Mouse (Mus musculus): Measurements from ENCODE around the gene Olfr1152.

Olfr1152 gene

DNA sequence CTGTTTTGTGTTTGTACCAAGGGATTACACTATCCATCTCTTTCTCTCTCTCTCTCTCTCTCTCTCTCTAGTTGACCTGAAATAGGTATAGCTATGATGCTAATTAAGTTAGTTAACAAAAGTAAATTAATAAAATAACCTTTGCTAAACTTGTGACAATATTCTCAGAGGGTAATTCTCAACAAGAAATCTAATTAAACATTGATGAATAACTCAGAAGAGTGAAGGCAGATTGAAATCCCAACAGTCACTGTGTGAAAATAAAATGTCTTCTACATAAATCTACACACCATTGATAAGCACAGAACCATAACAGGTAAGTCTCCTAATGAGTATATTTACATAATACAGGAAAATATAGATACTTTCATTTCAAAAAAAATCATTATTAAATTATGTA lies at the start of gene Olfr1152:
Gene Olfr1152, plus strand, starts transcription at position 301 of the 400 bp plus-strand sequence.
- DNase-seq (ENCODE audit: inconsistent ontology term) = no peak

DNA sequence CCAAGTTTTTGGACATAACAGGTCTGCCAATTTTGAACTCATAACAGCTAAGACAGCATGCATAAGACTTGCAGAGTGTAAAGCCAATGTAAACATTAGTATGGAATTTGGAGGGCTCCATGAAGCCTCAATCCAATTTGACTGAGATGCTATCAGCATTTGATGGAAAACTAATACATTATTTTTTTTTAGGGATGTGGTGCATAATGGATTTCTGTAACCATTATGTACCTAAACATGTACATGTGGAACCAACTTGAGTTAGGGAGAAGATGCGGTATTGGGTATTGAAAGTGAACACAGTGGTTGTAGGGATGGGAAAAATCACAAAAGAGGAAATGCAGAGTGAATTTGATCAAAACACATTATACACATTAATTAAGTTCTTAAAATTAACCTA lies 36.1 kb upstream of the Olfr1152 start, which contains the start of gene Olfr1148:
Gene Olfr1148, plus strand, starts transcription at position 301 of the 400 bp plus-strand sequence.
- DNase-seq (ENCODE audit: inconsistent ontology term) = no peak

DNA sequence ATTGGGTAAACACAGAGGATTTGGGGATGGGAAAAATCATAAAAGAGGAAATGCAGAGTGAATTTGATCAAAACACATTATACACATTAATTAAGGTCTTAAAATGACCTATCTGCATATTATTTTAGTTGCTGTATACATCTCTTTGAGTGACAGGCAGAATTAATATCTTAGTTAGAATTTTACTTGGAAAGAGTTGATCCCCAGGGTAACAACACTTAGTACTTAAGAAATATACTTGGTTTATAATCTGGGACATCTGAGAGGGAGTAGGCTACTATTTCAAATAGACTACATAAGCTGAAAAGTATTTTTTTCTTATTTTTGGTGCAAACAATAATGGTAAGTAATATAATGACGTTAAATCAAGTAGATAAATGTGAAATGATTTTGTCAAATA lies 22.6 kb upstream of the Olfr1152 start, which contains the start of gene Olfr1150-ps1:
Gene Olfr1150-ps1, plus strand, starts transcription at position 301 of the 400 bp plus-strand sequence.
- DNase-seq (ENCODE audit: inconsistent ontology term) = no peak

DNA sequence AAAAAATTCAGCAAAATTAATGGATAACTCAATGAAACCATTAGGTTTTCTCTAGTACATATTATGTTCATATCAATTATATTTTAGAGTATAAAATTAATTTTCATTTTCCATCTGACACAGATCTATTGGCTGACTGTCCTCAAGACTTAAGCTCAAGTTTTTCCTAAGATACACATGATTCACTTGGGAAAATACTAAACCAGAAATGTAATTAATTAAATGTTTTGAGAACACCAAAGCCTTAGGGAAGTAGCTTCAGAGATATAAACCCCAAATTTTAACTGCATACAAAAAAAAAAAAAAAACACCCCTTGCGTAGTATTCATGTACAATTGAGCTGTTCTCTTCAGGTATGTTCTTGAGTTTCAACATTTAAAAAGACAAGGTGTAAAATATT lies 10.7 kb upstream of the Olfr1152 start, which contains the start of gene Olfr1151:
Gene Olfr1151, plus strand, starts transcription at position 301 of the 400 bp plus-strand sequence.
- no peak for DNase-seq (ENCODE audit: inconsistent ontology term)

DNA sequence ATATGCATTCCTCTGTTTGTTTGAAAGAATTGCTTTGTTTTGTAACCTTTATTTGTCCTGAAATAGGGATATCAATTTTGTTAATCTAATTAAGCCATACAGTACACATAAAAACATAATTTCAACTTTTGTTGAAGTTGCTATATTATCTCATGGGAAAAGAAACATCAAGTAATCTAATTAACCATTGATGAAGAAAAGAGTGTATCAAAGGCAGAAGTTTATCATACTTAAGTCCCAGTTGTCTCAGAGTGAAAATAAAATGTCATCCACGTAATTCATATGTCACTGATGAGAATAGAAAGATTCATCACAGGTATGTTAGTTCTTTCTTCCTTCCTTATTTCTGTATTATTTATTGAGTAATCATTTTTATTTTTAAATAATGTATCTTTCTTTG lies 28.4 kb downstream of the Olfr1152 start, which contains the start of gene Olfr1153:
Gene Olfr1153, plus strand, starts transcription at position 301 of the 400 bp plus-strand sequence.
- no peak for DNase-seq (ENCODE audit: inconsistent ontology term)

DNA sequence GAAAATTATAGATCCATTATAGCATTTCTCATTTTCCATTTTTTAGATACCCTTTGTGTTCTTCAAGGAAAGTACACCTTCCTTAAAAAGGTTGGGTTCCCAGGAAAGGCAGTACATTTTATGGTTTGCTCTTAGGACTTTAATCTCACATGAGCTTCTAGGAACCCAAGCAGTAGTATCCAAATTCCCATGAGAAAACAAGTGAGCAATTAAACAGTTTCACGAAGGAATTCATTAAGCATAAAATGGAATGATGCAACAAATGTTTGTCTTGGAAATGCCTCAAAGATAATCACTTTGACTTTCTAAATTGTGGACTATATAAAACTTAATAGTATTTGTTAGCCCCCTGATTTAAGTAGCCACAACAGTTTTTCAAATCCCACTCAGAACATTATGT lies 38.8 kb downstream of the Olfr1152 start, which contains the start of gene Olfr1154:
Gene Olfr1154, minus strand, starts transcription at position 101 of the 400 bp plus-strand sequence.
- DNase-seq (ENCODE audit: inconsistent ontology term) = no peak

All from Muller cell, postnatal 12 days (primary cell).